Mouse (Mus musculus): ENCODE measurements at regions not wholly inside any gene's neighbourhood (a gene's known extent, or its start where the extent isn't known, plus 50 kb on each side); places are given as distances from the start of the nearest gene placed in this dataset.

GRCm38 (mm10) chr5:111641685-111642084 is 92.0 kb upstream of the Gm26897 start:
- Histone ChIP-seq H3K4me1 (ENCODE audit: control insufficient read depth, insufficient read depth, low read length) (no peaks in the 10 kb centered on the region), H3K4me2 (ENCODE audit: low read depth, low read length) (no peak overlapping the region), H3K9ac (replicated peaks; ENCODE audit: low read length) (no peak overlapping the region), H3K36me3 (replicated peaks; ENCODE audit: control insufficient read depth, insufficient read depth, low read depth, low read length) (no peaks in the 10 kb centered on the region), H3K27me3 (ENCODE audit: control insufficient read depth, insufficient read depth, low read length) (no peaks in the 10 kb centered on the region), H3K4me3 (ENCODE audit: low read depth, low read length) (no peak overlapping the region), H3K9me3 (replicated peaks; ENCODE audit: control insufficient read depth, low read length) (no peaks in the 10 kb centered on the region), H3K27ac (replicated peaks; ENCODE audit: low read depth, low read length) (no peak overlapping the region)
- 86% methylated on average over 4 of the region's 4 CpGs for WGBS
- no peak for ATAC-seq (replicated peaks; ENCODE audit: insufficient number of reproducible peaks, low FRiP score, low TSS enrichment, low read depth)
- no peak for DNase-seq (ENCODE audit: low spot score)

- Histone ChIP-seq H3K9me3 (replicated peaks; ENCODE audit: control insufficient read depth, low read length) (no peaks in the 10 kb centered on the region), H3K4me1 (ENCODE audit: control insufficient read depth, insufficient read depth, low read length) (peaks cover 1% of the 10 kb centered on the region), H3K4me3 (ENCODE audit: low read depth, low read length) (no peak overlapping the region), H3K4me2 (ENCODE audit: low read depth, low read length) (no peak overlapping the region), H3K27ac (replicated peaks; ENCODE audit: low read depth, low read length) (no peak overlapping the region), H3K36me3 (replicated peaks; ENCODE audit: control insufficient read depth, insufficient read depth, low read depth, low read length) (no peaks in the 10 kb centered on the region), H3K9ac (replicated peaks; ENCODE audit: low read length) (no peak overlapping the region), H3K27me3 (ENCODE audit: control insufficient read depth, insufficient read depth, low read length) (no peaks in the 10 kb centered on the region)
- ATAC-seq (replicated peaks; ENCODE audit: insufficient number of reproducible peaks, low FRiP score, low TSS enrichment, low read depth) (0 out of 2 replicates have a peak, but pooled peaks have one; percentile 11), DNase-seq (ENCODE audit: low spot score) (no peak)
- 89% methylated on average over 2 of the region's 2 CpGs for WGBS
Observed at GRCm38 (mm10) chr5:111644142-111644541, 89.6 kb upstream of the Gm26897 start.

GRCm38 (mm10) chr5:111644788-111645187 is 88.9 kb upstream of the Gm26897 start:
- no peak for DNase-seq (ENCODE audit: low spot score)
- H3K9me3 ChIP-seq (replicated peaks; ENCODE audit: control insufficient read depth, low read length) = no peaks in the 10 kb centered on the region
- no peaks in the 10 kb centered on the region for H3K27me3 ChIP-seq (ENCODE audit: control insufficient read depth, insufficient read depth, low read length)
- H3K36me3 ChIP-seq (replicated peaks; ENCODE audit: control insufficient read depth, insufficient read depth, low read depth, low read length) = no peaks in the 10 kb centered on the region
- no peak overlapping the region for H3K27ac ChIP-seq (replicated peaks; ENCODE audit: low read depth, low read length)
- H3K9ac ChIP-seq (replicated peaks; ENCODE audit: low read length) = no peak overlapping the region
- H3K4me3 ChIP-seq (ENCODE audit: low read depth, low read length) = no peak overlapping the region
- H3K4me1 ChIP-seq (ENCODE audit: control insufficient read depth, insufficient read depth, low read length) = peaks cover 5% of the 10 kb centered on the region
- WGBS = 67% methylated on average over 4 of the region's 4 CpGs
- no peak for ATAC-seq (replicated peaks; ENCODE audit: insufficient number of reproducible peaks, low FRiP score, low TSS enrichment, low read depth)
- H3K4me2 ChIP-seq (ENCODE audit: low read depth, low read length) = no peak overlapping the region

- Histone ChIP-seq H3K9ac (replicated peaks; ENCODE audit: low read length) (no peak overlapping the region), H3K27ac (replicated peaks; ENCODE audit: low read depth, low read length) (no peak overlapping the region), H3K4me1 (ENCODE audit: control insufficient read depth, insufficient read depth, low read length) (peaks cover 8% of the 10 kb centered on the region), H3K27me3 (ENCODE audit: control insufficient read depth, insufficient read depth, low read length) (no peaks in the 10 kb centered on the region), H3K9me3 (replicated peaks; ENCODE audit: control insufficient read depth, low read length) (no peaks in the 10 kb centered on the region), H3K4me3 (ENCODE audit: low read depth, low read length) (no peak overlapping the region), H3K4me2 (ENCODE audit: low read depth, low read length) (no peak overlapping the region), H3K36me3 (replicated peaks; ENCODE audit: control insufficient read depth, insufficient read depth, low read depth, low read length) (no peaks in the 10 kb centered on the region)
- WGBS = 87% methylated on average over 6 of the region's 6 CpGs
- DNase-seq (ENCODE audit: low spot score) (no peak), ATAC-seq (replicated peaks; ENCODE audit: insufficient number of reproducible peaks, low FRiP score, low TSS enrichment, low read depth) (no peak)
Observed at GRCm38 (mm10) chr5:111647686-111648200, 86.0 kb upstream of the Gm26897 start.

- Histone ChIP-seq H3K27ac (replicated peaks; ENCODE audit: low read depth, low read length) (no peak overlapping the region), H3K9ac (replicated peaks; ENCODE audit: low read length) (no peak overlapping the region), H3K4me3 (ENCODE audit: low read depth, low read length) (no peak overlapping the region), H3K4me1 (ENCODE audit: control insufficient read depth, insufficient read depth, low read length) (peaks cover 8% of the 10 kb centered on the region), H3K4me2 (ENCODE audit: low read depth, low read length) (no peak overlapping the region), H3K36me3 (replicated peaks; ENCODE audit: control insufficient read depth, insufficient read depth, low read depth, low read length) (no peaks in the 10 kb centered on the region), H3K9me3 (replicated peaks; ENCODE audit: control insufficient read depth, low read length) (no peaks in the 10 kb centered on the region), H3K27me3 (ENCODE audit: control insufficient read depth, insufficient read depth, low read length) (no peaks in the 10 kb centered on the region)
- DNase-seq (ENCODE audit: low spot score) (no peak), ATAC-seq (replicated peaks; ENCODE audit: insufficient number of reproducible peaks, low FRiP score, low TSS enrichment, low read depth) (no peak)
- 53% methylated on average over 7 of the region's 7 CpGs for WGBS
Observed at GRCm38 (mm10) chr5:111648481-111648880, 85.2 kb upstream of the Gm26897 start.

GRCm38 (mm10) chr5:111649012-111649411 is 84.7 kb upstream of the Gm26897 start:
- ATAC-seq (replicated peaks; ENCODE audit: insufficient number of reproducible peaks, low FRiP score, low TSS enrichment, low read depth) (peak; percentile 63; the same call in 1 of the 2 replicates), DNase-seq (ENCODE audit: low spot score) (peak; percentile 89)
- no peaks in the 10 kb centered on the region for H3K36me3 ChIP-seq (replicated peaks; ENCODE audit: control insufficient read depth, insufficient read depth, low read depth, low read length)
- no peak overlapping the region for H3K4me3 ChIP-seq (ENCODE audit: low read depth, low read length)
- H3K27ac ChIP-seq (replicated peaks; ENCODE audit: low read depth, low read length) = no peak overlapping the region
- no peaks in the 10 kb centered on the region for H3K9me3 ChIP-seq (replicated peaks; ENCODE audit: control insufficient read depth, low read length)
- 17% methylated on average over 10 of the region's 10 CpGs for WGBS
- no peak overlapping the region for H3K9ac ChIP-seq (replicated peaks; ENCODE audit: low read length)
- no peaks in the 10 kb centered on the region for H3K27me3 ChIP-seq (ENCODE audit: control insufficient read depth, insufficient read depth, low read length)
- H3K4me1 ChIP-seq (ENCODE audit: control insufficient read depth, insufficient read depth, low read length) = peaks cover 8% of the 10 kb centered on the region
- H3K4me2 ChIP-seq (ENCODE audit: low read depth, low read length) = no peak overlapping the region

- Histone ChIP-seq H3K27ac (replicated peaks; ENCODE audit: low read depth, low read length) (no peak overlapping the region), H3K9ac (replicated peaks; ENCODE audit: low read length) (no peak overlapping the region), H3K4me1 (ENCODE audit: control insufficient read depth, insufficient read depth, low read length) (peaks cover 8% of the 10 kb centered on the region), H3K9me3 (replicated peaks; ENCODE audit: control insufficient read depth, low read length) (no peaks in the 10 kb centered on the region), H3K4me3 (ENCODE audit: low read depth, low read length) (no peak overlapping the region), H3K36me3 (replicated peaks; ENCODE audit: control insufficient read depth, insufficient read depth, low read depth, low read length) (no peaks in the 10 kb centered on the region), H3K4me2 (ENCODE audit: low read depth, low read length) (no peak overlapping the region), H3K27me3 (ENCODE audit: control insufficient read depth, insufficient read depth, low read length) (no peaks in the 10 kb centered on the region)
- ATAC-seq (replicated peaks; ENCODE audit: insufficient number of reproducible peaks, low FRiP score, low TSS enrichment, low read depth) (no peak), DNase-seq (ENCODE audit: low spot score) (no peak)
- 27% methylated on average over 2 of the region's 2 CpGs for WGBS
Observed at GRCm38 (mm10) chr5:111652472-111652871, 81.3 kb upstream of the Gm26897 start.

GRCm38 (mm10) chr5:111656436-111656835 is 77.3 kb upstream of the Gm26897 start:
- WGBS = 71% methylated on average over 2 of the region's 2 CpGs
- H3K27ac ChIP-seq (replicated peaks; ENCODE audit: low read depth, low read length) = no peak overlapping the region
- DNase-seq (ENCODE audit: low spot score) (no peak), ATAC-seq (replicated peaks; ENCODE audit: insufficient number of reproducible peaks, low FRiP score, low TSS enrichment, low read depth) (no peak)
- no peak overlapping the region for H3K4me2 ChIP-seq (ENCODE audit: low read depth, low read length)
- H3K9ac ChIP-seq (replicated peaks; ENCODE audit: low read length) = no peak overlapping the region
- no peaks in the 10 kb centered on the region for H3K27me3 ChIP-seq (ENCODE audit: control insufficient read depth, insufficient read depth, low read length)
- H3K4me3 ChIP-seq (ENCODE audit: low read depth, low read length) = no peak overlapping the region
- no peaks in the 10 kb centered on the region for H3K9me3 ChIP-seq (replicated peaks; ENCODE audit: control insufficient read depth, low read length)
- H3K36me3 ChIP-seq (replicated peaks; ENCODE audit: control insufficient read depth, insufficient read depth, low read depth, low read length) = no peaks in the 10 kb centered on the region
- 0 out of 2 replicates have a peak, but pooled peaks cover 3% of the 10 kb centered on the region for H3K4me1 ChIP-seq (ENCODE audit: control insufficient read depth, insufficient read depth, low read length)
